Mouse (Mus musculus): ENCODE measurements around the gene Gm16253. TPM values are rescaled to one million over a fixed set of nuclear protein-coding genes. Genes with fewer than 3 reads are reported as not detected.

Gene Gm16253
- polyA plus RNA-seq, 1 experiment from 2014 or later = 1.9 TPM

DNA sequence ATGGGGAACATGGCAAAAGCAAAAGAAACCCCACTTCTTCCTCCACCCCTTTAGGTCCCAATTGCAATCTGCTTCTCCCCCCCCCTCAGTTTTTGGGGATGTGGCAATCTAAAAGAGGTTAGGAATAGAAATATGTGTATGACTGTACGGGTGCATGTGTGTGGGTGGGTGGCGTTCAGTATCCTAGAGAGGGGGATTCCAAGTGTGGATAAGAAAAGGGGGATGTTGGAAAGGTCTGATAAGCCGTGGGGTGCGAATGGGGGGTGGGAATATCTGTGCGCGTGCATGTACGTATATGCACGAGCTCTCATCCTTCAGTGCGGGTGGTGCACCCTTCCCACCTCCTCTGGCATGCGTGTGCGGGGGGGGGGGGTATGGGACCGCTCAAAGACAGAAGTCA is 20.1 kb downstream of the Gm16253 start:
- no peaks in the 10 kb centered on the region for H3K27me3 ChIP-seq (ENCODE audit: control insufficient read depth, insufficient read depth, low read length)
- 2% methylated on average over 9 of the region's 12 CpGs for WGBS
- peaks cover 28% of the 10 kb centered on the region; the same call in 1 of the 2 replicates for H3K4me1 ChIP-seq (ENCODE audit: control insufficient read depth, insufficient read depth, low read length)
- H3K4me3 ChIP-seq (ENCODE audit: low read depth, low read length) = peak overlapping the region; percentile 44
- H3K27ac ChIP-seq (ENCODE audit: low read length) = no peak overlapping the region; the same call in 1 of the 2 replicates
- no peaks in the 10 kb centered on the region for H3K36me3 ChIP-seq (ENCODE audit: control insufficient read depth, insufficient read depth, low read length)
- peak overlapping the region; percentile 82 for H3K4me2 ChIP-seq (replicated peaks; ENCODE audit: low read depth, low read length)
- peak overlapping the region; percentile 46; the same call in 1 of the 2 replicates for H3K9ac ChIP-seq (replicated peaks; ENCODE audit: low read depth, low read length)
- no peak for ATAC-seq (ENCODE audit: insufficient number of reproducible peaks, insufficient read depth, low FRiP score, low read depth)
- H3K9me3 ChIP-seq (ENCODE audit: control insufficient read depth, low read depth, low read length) = no peaks in the 10 kb centered on the region

DNA sequence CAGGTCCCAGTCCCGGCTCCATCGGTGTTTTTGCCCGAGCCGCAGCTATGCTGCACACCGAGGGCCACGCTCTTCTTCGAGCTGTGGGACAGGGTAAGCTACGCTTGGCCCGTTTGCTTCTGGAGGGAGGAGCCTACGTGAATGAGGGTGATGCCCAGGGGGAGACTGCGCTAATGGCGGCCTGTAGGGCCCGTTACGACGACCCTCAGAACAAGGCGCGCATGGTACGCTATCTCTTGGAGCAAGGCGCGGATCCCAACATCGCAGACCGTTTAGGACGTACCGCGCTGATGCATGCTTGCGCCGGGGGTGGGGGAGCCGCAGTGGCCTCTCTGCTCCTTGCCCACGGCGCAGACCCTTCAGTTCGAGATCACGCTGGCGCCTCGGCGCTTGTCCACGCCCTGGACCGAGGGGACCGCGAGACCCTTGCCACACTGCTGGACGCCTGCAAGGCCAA is 20.7 kb downstream of the Gm16253 start:
- Histone ChIP-seq H3K27ac (ENCODE audit: low read length) (peak overlapping the region; percentile 72; the same call in 1 of the 2 replicates), H3K36me3 (ENCODE audit: control insufficient read depth, insufficient read depth, low read length) (no peaks in the 10 kb centered on the region), H3K4me1 (ENCODE audit: control insufficient read depth, insufficient read depth, low read length) (peaks cover 28% of the 10 kb centered on the region; the same call in 1 of the 2 replicates), H3K4me2 (replicated peaks; ENCODE audit: low read depth, low read length) (peak overlapping the region; percentile 82), H3K27me3 (ENCODE audit: control insufficient read depth, insufficient read depth, low read length) (no peaks in the 10 kb centered on the region), H3K9me3 (ENCODE audit: control insufficient read depth, low read depth, low read length) (no peaks in the 10 kb centered on the region), H3K9ac (replicated peaks; ENCODE audit: low read depth, low read length) (peak overlapping the region; percentile 46), H3K4me3 (ENCODE audit: low read depth, low read length) (peak overlapping the region; percentile 44)
- under 1% methylated on average over 40 of the region's 40 CpGs for WGBS
- no peak for ATAC-seq (ENCODE audit: insufficient number of reproducible peaks, insufficient read depth, low FRiP score, low read depth)

DNA sequence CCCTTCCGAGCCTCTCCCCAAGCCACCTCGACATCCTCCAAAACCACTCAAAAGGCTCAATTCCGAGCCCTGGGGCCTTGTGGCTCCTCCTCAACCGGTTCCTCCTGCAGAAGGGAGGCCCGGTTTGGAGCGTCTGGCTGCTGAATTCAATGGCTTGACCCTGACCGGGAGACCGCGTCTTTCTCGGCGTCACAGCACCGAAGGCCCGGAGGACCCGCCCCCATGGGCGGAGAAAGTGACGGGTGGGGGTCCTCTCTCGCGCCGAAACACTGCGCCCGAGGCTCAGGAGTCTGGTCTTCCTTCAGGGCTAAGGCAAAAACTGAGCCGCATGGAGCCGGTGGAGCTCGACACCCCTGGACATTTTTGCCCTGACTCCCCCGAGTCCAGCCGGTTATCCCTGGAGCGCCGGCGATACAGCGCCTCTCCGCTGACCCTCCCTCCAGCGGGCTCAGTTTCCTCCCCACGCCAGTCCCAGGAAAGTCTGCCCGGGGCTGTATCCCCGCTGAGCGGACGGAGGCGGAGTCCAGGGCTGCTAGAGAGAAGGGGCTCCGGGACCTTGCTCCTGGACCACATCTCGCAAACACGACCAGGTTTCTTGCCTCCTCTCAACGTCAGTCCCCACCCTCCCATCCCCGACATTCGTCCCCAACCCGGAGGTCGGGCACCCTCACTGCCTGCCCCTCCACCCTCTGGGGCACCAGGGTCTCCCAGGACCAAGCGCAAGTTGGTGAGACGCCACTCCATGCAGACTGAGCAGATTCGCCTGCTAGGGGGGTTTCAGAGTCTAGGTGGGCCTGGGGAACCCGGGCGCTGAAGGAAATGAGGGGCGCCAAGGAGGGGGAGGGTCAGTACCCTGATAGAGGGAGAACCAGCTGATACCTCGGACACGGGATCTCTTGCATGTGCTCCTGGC is 21.6 kb downstream of the Gm16253 start:
- peak overlapping the region; percentile 82 for H3K4me2 ChIP-seq (replicated peaks; ENCODE audit: low read depth, low read length)
- H3K27me3 ChIP-seq (ENCODE audit: control insufficient read depth, insufficient read depth, low read length) = no peaks in the 10 kb centered on the region
- H3K9me3 ChIP-seq (ENCODE audit: control insufficient read depth, low read depth, low read length) = no peaks in the 10 kb centered on the region
- WGBS = 2% methylated on average over 54 of the region's 54 CpGs
- 0 out of 2 replicates have a peak, but pooled peaks have one; percentile 16 for ATAC-seq (ENCODE audit: insufficient number of reproducible peaks, insufficient read depth, low FRiP score, low read depth)
- no peaks in the 10 kb centered on the region for H3K36me3 ChIP-seq (ENCODE audit: control insufficient read depth, insufficient read depth, low read length)
- peak overlapping the region; percentile 46 for H3K9ac ChIP-seq (replicated peaks; ENCODE audit: low read depth, low read length)
- H3K4me1 ChIP-seq (ENCODE audit: control insufficient read depth, insufficient read depth, low read length) = peaks cover 29% of the 10 kb centered on the region; the same call in 1 of the 2 replicates
- H3K4me3 ChIP-seq (ENCODE audit: low read depth, low read length) = peak overlapping the region; percentile 44
- H3K27ac ChIP-seq (ENCODE audit: low read length) = peak overlapping the region; percentile 72; the same call in 1 of the 2 replicates

DNA sequence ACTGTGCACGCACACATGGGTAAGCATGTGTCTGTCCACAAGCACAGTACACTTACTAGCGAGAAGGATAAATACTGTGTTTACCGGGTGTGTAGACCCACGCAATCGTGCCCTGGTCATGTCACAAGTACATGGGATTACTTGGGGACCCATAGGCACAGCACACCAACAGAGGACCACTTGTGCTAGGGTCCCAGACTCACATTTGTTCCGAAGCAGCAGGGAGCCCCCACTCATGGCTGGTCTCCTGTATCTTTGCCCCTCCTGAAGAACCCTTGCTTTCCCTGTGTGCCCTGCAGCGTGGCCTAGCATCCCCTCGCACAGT is 22.2 kb downstream of the Gm16253 start:
- 57% methylated on average over 8 of the region's 8 CpGs for WGBS
- no peak overlapping the region for H3K27ac ChIP-seq (ENCODE audit: low read length)
- peaks cover 34% of the 10 kb centered on the region; the same call in 1 of the 2 replicates for H3K4me1 ChIP-seq (ENCODE audit: control insufficient read depth, insufficient read depth, low read length)
- peak overlapping the region; percentile 82 for H3K4me2 ChIP-seq (replicated peaks; ENCODE audit: low read depth, low read length)
- H3K9ac ChIP-seq (replicated peaks; ENCODE audit: low read depth, low read length) = no peak overlapping the region
- H3K9me3 ChIP-seq (ENCODE audit: control insufficient read depth, low read depth, low read length) = no peaks in the 10 kb centered on the region
- no peaks in the 10 kb centered on the region for H3K27me3 ChIP-seq (ENCODE audit: control insufficient read depth, insufficient read depth, low read length)
- H3K36me3 ChIP-seq (ENCODE audit: control insufficient read depth, insufficient read depth, low read length) = no peaks in the 10 kb centered on the region
- no peak for ATAC-seq (ENCODE audit: insufficient number of reproducible peaks, insufficient read depth, low FRiP score, low read depth)
- peak overlapping the region; percentile 44 for H3K4me3 ChIP-seq (ENCODE audit: low read depth, low read length)

DNA sequence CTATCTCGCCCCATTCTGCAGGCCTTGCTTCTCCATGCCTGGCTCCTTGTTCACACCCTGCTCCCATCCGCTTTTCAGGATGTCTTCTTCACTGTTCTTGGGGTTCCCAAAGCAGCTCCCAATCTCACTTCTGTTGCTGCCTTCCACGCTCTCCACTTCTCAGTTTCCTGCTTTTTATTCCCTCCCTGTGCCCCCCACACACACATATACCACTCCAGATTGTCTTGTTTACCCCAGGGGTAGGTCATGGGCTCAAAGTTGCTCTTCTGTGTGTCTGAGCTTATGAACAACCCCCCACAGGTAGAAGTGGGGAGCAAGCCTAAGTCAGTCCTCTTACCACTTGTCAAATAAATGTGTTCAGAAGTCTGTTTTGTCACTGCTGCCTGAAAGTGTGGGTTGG is 22.6 kb downstream of the Gm16253 start:
- no peak overlapping the region for H3K27ac ChIP-seq (ENCODE audit: low read length)
- H3K36me3 ChIP-seq (ENCODE audit: control insufficient read depth, insufficient read depth, low read length) = no peaks in the 10 kb centered on the region
- no peak overlapping the region for H3K4me2 ChIP-seq (replicated peaks; ENCODE audit: low read depth, low read length)
- H3K27me3 ChIP-seq (ENCODE audit: control insufficient read depth, insufficient read depth, low read length) = no peaks in the 10 kb centered on the region
- no peak overlapping the region for H3K9ac ChIP-seq (replicated peaks; ENCODE audit: low read depth, low read length)
- H3K4me1 ChIP-seq (ENCODE audit: control insufficient read depth, insufficient read depth, low read length) = peaks cover 36% of the 10 kb centered on the region; the same call in 1 of the 2 replicates
- no peak for ATAC-seq (ENCODE audit: insufficient number of reproducible peaks, insufficient read depth, low FRiP score, low read depth)
- no peak overlapping the region for H3K4me3 ChIP-seq (ENCODE audit: low read depth, low read length)
- 74% methylated on average over 3 of the region's 3 CpGs for WGBS
- H3K9me3 ChIP-seq (ENCODE audit: control insufficient read depth, low read depth, low read length) = no peaks in the 10 kb centered on the region

DNA sequence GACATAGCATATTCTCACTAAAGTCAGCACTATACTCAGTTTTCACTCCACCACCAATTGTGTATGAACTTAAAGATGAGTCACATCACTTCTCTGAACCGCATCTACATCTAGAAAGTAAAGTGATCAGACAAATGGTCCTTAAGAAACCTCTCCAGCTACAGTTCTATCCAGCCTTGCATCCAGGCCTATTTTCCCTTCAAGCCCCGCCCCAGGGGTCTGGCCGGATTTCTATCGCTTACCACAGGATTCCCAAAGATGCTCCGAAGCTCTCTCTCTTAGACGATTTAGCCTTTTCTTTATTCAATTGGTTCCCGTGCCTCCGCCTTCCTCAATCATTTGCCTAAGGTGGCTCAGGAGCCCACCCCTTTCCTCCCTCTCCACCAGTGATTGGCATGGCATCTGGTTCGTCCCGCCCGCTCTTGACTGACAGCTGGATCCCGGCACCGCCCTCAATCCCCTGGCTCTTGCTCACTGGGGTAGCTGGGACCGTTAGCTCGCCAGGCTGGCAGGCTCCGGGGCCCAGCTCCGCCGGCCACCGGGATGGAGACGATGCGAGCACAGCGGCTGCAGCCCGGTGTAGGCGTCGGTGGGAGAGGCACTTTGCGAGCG is 24.0 kb downstream of the Gm16253 start, which contains the start of gene Lix1l:
Gene Lix1l (plus strand): TSS at position 511 of the 612 bp plus-strand sequence.
- peak within 1 kb of the TSS; percentile 54 for H3K4me3 ChIP-seq (ENCODE audit: low read depth, low read length)
- H3K9me3 ChIP-seq (ENCODE audit: control insufficient read depth, low read depth, low read length) = no peaks in the 10 kb centered on the region
- 2% methylated on average over 27 of the region's 27 CpGs for WGBS
- H3K9ac ChIP-seq (replicated peaks; ENCODE audit: low read depth, low read length) = peak within 1 kb of the TSS; percentile 88
- H3K36me3 ChIP-seq (ENCODE audit: control insufficient read depth, insufficient read depth, low read length) = no peaks in the 10 kb centered on the region
- H3K4me1 ChIP-seq (ENCODE audit: control insufficient read depth, insufficient read depth, low read length) = peaks cover 37% of the 10 kb centered on the region; the same call in 1 of the 2 replicates
- peak within 1 kb of the TSS; percentile 96 for H3K27ac ChIP-seq (ENCODE audit: low read length)
- peak; percentile 90 for ATAC-seq (ENCODE audit: insufficient number of reproducible peaks, insufficient read depth, low FRiP score, low read depth)
- peak within 1 kb of the TSS; percentile 60 for H3K4me2 ChIP-seq (replicated peaks; ENCODE audit: low read depth, low read length)
- H3K27me3 ChIP-seq (ENCODE audit: control insufficient read depth, insufficient read depth, low read length) = no peaks in the 10 kb centered on the region

DNA sequence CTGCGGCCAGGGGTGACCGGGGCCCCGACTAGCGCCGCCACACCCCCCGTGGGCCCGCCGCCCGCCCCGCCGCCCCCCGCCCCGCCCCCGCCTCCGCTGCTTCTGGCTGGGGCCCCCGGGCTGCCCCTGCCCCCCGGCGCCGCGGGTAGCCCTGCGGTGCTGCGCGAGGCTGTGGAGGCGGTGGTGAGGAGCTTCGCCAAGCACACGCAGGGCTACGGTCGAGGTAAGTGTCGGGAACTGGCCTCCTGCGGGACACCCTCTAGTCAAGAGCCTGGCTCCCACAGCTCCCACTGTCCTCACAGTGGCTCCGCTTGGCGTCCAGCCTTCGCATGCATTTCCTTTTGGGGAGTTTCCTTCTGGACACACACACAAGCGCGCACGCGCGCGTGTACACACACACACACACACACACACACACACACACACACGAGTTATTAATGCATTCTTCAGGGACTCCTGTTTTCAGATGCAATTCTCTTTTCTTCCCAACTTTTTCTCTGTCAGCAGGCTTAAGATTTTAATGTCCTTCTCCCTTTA is 24.5 kb downstream of the Gm16253 start:
- Histone ChIP-seq H3K4me2 (replicated peaks; ENCODE audit: low read depth, low read length) (peak overlapping the region; percentile 60), H3K4me1 (ENCODE audit: control insufficient read depth, insufficient read depth, low read length) (peaks cover 32% of the 10 kb centered on the region; the same call in 1 of the 2 replicates), H3K9me3 (ENCODE audit: control insufficient read depth, low read depth, low read length) (no peaks in the 10 kb centered on the region), H3K27me3 (ENCODE audit: control insufficient read depth, insufficient read depth, low read length) (no peaks in the 10 kb centered on the region), H3K4me3 (ENCODE audit: low read depth, low read length) (peak overlapping the region; percentile 54), H3K36me3 (ENCODE audit: control insufficient read depth, insufficient read depth, low read length) (no peaks in the 10 kb centered on the region; the same call in 1 of the 2 replicates), H3K9ac (replicated peaks; ENCODE audit: low read depth, low read length) (peak overlapping the region; percentile 88), H3K27ac (ENCODE audit: low read length) (peak overlapping the region; percentile 96)
- WGBS = 2% methylated on average over 31 of the region's 40 CpGs
- peak; percentile 60 for ATAC-seq (ENCODE audit: insufficient number of reproducible peaks, insufficient read depth, low FRiP score, low read depth)
